Mouse (Mus musculus) adrenal gland, postnatal 36 days (tissue): ENCODE data around the gene Gm37419. TPM values are rescaled to one million over a fixed set of nuclear protein-coding genes. Genes with fewer than 3 reads are reported as not detected.

ENCODE experiments used
- DNase-seq, 2 experiments: peaks; one replicate each; pipeline ENCODE4 v3.0.0; 2021; ENCODE audit warnings: mixed read lengths in 1 of 2
- long read RNA-seq, 2 experiments: library from polyadenylated mRNA; stranded (forward); transcript quantifications; one replicate each; pipeline ENCODE4 v2.0.0; 2021; ENCODE audit warnings: borderline sequencing depth in 2 of 2
- total RNA-seq, 2 experiments: library from RNA; stranded (reverse); gene quantifications; 2 replicates each; pipeline ENCODE4 v1.2.3; 2021

Gm37419 gene
- not detected for total RNA-seq
- long read RNA-seq, experiment 1: 0 reads
- long read RNA-seq, experiment 2: 0 reads

- DNase-seq: peak; percentile 86 to 87
Measured at GRCm38 (mm10) chr16:23988466-23989208, at the start of gene Gm37419, which contains the start of gene Bcl6. Gene Gm37419 (plus strand): TSS chr16:23988482. Gene Bcl6 (minus strand): TSS chr16:23988852.

GRCm38 (mm10) chr16:23944801-23945200, 43.5 kb upstream of the Gm37419 start:
- no peak for DNase-seq

GRCm38 (mm10) chr16:23947654-23948053, 40.6 kb upstream of the Gm37419 start:
- peak; percentile 35 to 40 for DNase-seq

- DNase-seq: no peak
Measured at GRCm38 (mm10) chr16:23952101-23952727, 36.1 kb upstream of the Gm37419 start.

- peak; percentile 49 to 61 for DNase-seq
Measured at GRCm38 (mm10) chr16:23953189-23953958, 34.9 kb upstream of the Gm37419 start.

- no peak for DNase-seq
Measured at GRCm38 (mm10) chr16:23953959-23954260, 34.4 kb upstream of the Gm37419 start.

GRCm38 (mm10) chr16:23958938-23959337, 29.3 kb upstream of the Gm37419 start:
- no peak for DNase-seq

- no peak for DNase-seq
Measured at GRCm38 (mm10) chr16:23962401-23962800, 25.9 kb upstream of the Gm37419 start.

GRCm38 (mm10) chr16:23963896-23964668, 24.2 kb upstream of the Gm37419 start:
- DNase-seq: peak; percentile 31 to 55

- DNase-seq: no peak
Measured at GRCm38 (mm10) chr16:23964706-23965367, 23.4 kb upstream of the Gm37419 start.

- no peak for DNase-seq
Measured at GRCm38 (mm10) chr16:23966066-23966465, 22.2 kb upstream of the Gm37419 start.

GRCm38 (mm10) chr16:23967301-23967700, 21.0 kb upstream of the Gm37419 start:
- no peak for DNase-seq

- DNase-seq: no peak
Measured at GRCm38 (mm10) chr16:23968888-23969287, 19.4 kb upstream of the Gm37419 start.

- DNase-seq: no peak
Measured at GRCm38 (mm10) chr16:23969919-23970318, 18.4 kb upstream of the Gm37419 start.

GRCm38 (mm10) chr16:23972126-23972740, 16.0 kb upstream of the Gm37419 start:
- peak in 1 of 2 experiments; percentile 44 for DNase-seq

GRCm38 (mm10) chr16:23972901-23973300, 15.4 kb upstream of the Gm37419 start:
- DNase-seq: no peak

- DNase-seq: no peak
Measured at GRCm38 (mm10) chr16:23973635-23974367, 14.5 kb upstream of the Gm37419 start.

GRCm38 (mm10) chr16:23976196-23976595, 12.1 kb upstream of the Gm37419 start:
- no peak for DNase-seq

- no peak for DNase-seq
Measured at GRCm38 (mm10) chr16:23977732-23978131, 10.6 kb upstream of the Gm37419 start.

- no peak for DNase-seq
Measured at GRCm38 (mm10) chr16:23978495-23978894, 9.8 kb upstream of the Gm37419 start.
